Mouse (Mus musculus) heart, postnatal 0 days (tissue): ENCODE results near the gene Robo1.

Experiments
- CTCF ChIP-seq: IDR thresholded peaks from 2 replicates; pipeline ENCODE4 v1.5.1; 2016; ENCODE audit warnings: antibody characterized with exemption, control low read depth, low read depth
- EP300 ChIP-seq: IDR thresholded peaks from 2 replicates; pipeline ENCODE4 v1.6.1; 2016; ENCODE audit warnings: antibody characterized with exemption, low read depth

GRCm38 (mm10) chr16:72381819-72382218, 73.7 kb downstream of the Robo1 start:
- no peak for TF ChIP-seq CTCF
- TF ChIP-seq EP300 = peak; percentile 43; the same call in 1 of the 2 replicates
